Mouse (Mus musculus) lung, adult 2 months (tissue): ENCODE measurements around the gene Ssr2.

Experiments
- CTCF ChIP-seq: fragments of 200-500 bp; IDR thresholded peaks from 2 replicates; pipeline ENCODE4 v1.5.1; 2011; ENCODE audit warnings: mild to moderate bottlenecking, low read length, control low read depth; ENCODE audit not compliant: insufficient read depth
- POLR2A ChIP-seq: fragments of 200-500 bp; IDR thresholded peaks from 2 replicates; pipeline ENCODE4 v1.6.1; 2011; ENCODE audit warnings: low read depth, mild to moderate bottlenecking, control low read depth, low read length, borderline replicate concordance; ENCODE audit errors: extremely low read depth

- TF ChIP-seq CTCF (no peak), POLR2A (no peak)
Observed at GRCm38 (mm10) chr3:88630018-88630417, 54.3 kb downstream of the Ssr2 start.
